In genomic region chr11:108258811-108259266, GRCm38 (mm10) we compare ENCODE assay signal across 9 mouse cellular contexts.
A peak's percentile ranks its signal among the peaks of the same experiment; 100 is the strongest.
DNase-seq lines count a peak whose midpoint lies in the region; ATAC-seq and TF ChIP-seq lines count a peak whose summit lies in the region.
"Had no signal": no experiment of that assay in that cellular context is flagged by ENCODE, and none has a peak within 500 bp of the region (broad histone marks: within the 10 kb centered on the region; RNA-seq: fewer than 3 reads in every experiment).

No protein-coding gene starts in this region.

- H3K27ac ChIP-seq in intestine, postnatal 0 days (ENCODE audit: low read depth, low read length): no peak overlapping the region

- H3K36me3 ChIP-seq in intestine, postnatal 0 days (ENCODE audit: control insufficient read depth, insufficient read depth): peaks cover 3% of the 10 kb centered on the region; the same call in 1 of the 2 replicates

- WGBS in intestine, postnatal 0 days: 54% methylated on average over 5 of the region's 5 CpGs

- no peaks in the 10 kb centered on the region for H3K9me3 ChIP-seq in intestine, postnatal 0 days (ENCODE audit: control insufficient read depth)
- H3K9me3 ChIP-seq: megakaryocyte, embryonic 14.5 days had no signal

- H3K4me1 ChIP-seq in intestine, postnatal 0 days (replicated peaks; ENCODE audit: control insufficient read depth, insufficient read depth, low read length): peaks cover 9% of the 10 kb centered on the region; the same call in 1 of the 2 replicates

- DNase-seq in layer of hippocampus, adult 11-12 months (ENCODE audit: low spot score): peak; percentile 56
- DNase-seq in layer of hippocampus, adult 9-10 months (ENCODE audit: low spot score): no peak
- DNase-seq in adrenal gland, postnatal 36 days: peak; percentile 69 to 73
- peak; percentile 62 for DNase-seq in gastrocnemius, postnatal 10 days
- peak; percentile 63 to 64 for DNase-seq in lung, adult 18-20 months
- no peak for DNase-seq in urinary bladder, postnatal 14 days (ENCODE audit: low spot score)

- H3K4me2 ChIP-seq in intestine, postnatal 0 days (replicated peaks; ENCODE audit: low read depth): no peak overlapping the region

- no peak for TF ChIP-seq CTCF in intestine, postnatal 0 days (IDR thresholded peaks at IDR 0.05; ENCODE audit: low read depth)

- no peak overlapping the region for H3K4me3 ChIP-seq in intestine, postnatal 0 days (ENCODE audit: low read depth, low read length)

- ATAC-seq in granulocyte monocyte progenitor cell, adult 5-6 weeks (replicated peaks; ENCODE audit: poor library complexity, severe bottlenecking): no peak
- ATAC-seq in intestine, postnatal 0 days: no peak

- no peak overlapping the region for H3K9ac ChIP-seq in intestine, postnatal 0 days (ENCODE audit: low read depth, low read length)

- no peaks in the 10 kb centered on the region for H3K27me3 ChIP-seq in intestine, postnatal 0 days (replicated peaks; ENCODE audit: control insufficient read depth, insufficient read depth, low read length)
- H3K27me3 ChIP-seq: megakaryocyte, embryonic 14.5 days had no signal

Comparison
In these comparisons a context has a peak if more than half of its experiments do, and no peak if none do; other contexts are left out.
1. DNase-seq: peak in layer of hippocampus, adult 11-12 months (single experiment), adrenal gland, postnatal 36 days (2 of 2), gastrocnemius, postnatal 10 days (single experiment) and lung, adult 18-20 months (2 of 2); none in layer of hippocampus, adult 9-10 months (single experiment) and urinary bladder, postnatal 14 days (single experiment).